Mouse (Mus musculus): ENCODE results near the gene Gsn. TPM values are rescaled to one million over a fixed set of nuclear protein-coding genes. Genes with fewer than 3 reads are reported as not detected.

Gene Gsn
- total RNA-seq, 2 experiments from 2014 or later = 114 to 138 TPM

- DNase-seq (ENCODE audit: extremely low spot score in 1 of 2, low spot score in 1 of 2) = no peak
Measured at GRCm38 (mm10) chr2:35277686-35278085, 21.5 kb downstream of the Gsn start.

- no peak for DNase-seq (ENCODE audit: extremely low spot score in 1 of 2, low spot score in 1 of 2)
Measured at GRCm38 (mm10) chr2:35278371-35279210, 22.4 kb downstream of the Gsn start.

GRCm38 (mm10) chr2:35280001-35280400, 23.8 kb downstream of the Gsn start:
- DNase-seq (ENCODE audit: extremely low spot score in 1 of 2, low spot score in 1 of 2) = no peak

GRCm38 (mm10) chr2:35282214-35282613, 26.0 kb downstream of the Gsn start:
- DNase-seq (ENCODE audit: extremely low spot score in 1 of 2, low spot score in 1 of 2) = no peak

- no peak for DNase-seq (ENCODE audit: extremely low spot score in 1 of 2, low spot score in 1 of 2)
Measured at GRCm38 (mm10) chr2:35283997-35284396, 27.8 kb downstream of the Gsn start.

- no peak for DNase-seq (ENCODE audit: extremely low spot score in 1 of 2, low spot score in 1 of 2)
Measured at GRCm38 (mm10) chr2:35285209-35285608, 29.0 kb downstream of the Gsn start.

GRCm38 (mm10) chr2:35287017-35287620, 30.9 kb downstream of the Gsn start:
- DNase-seq (ENCODE audit: extremely low spot score in 1 of 2, low spot score in 1 of 2) = no peak

GRCm38 (mm10) chr2:35288758-35289635, 32.8 kb downstream of the Gsn start:
- DNase-seq (ENCODE audit: extremely low spot score in 1 of 2, low spot score in 1 of 2) = peak; percentile 71 to 95

GRCm38 (mm10) chr2:35291856-35292255, 35.7 kb downstream of the Gsn start:
- peak in 1 of 2 experiments; percentile 66 for DNase-seq (ENCODE audit: extremely low spot score in 1 of 2, low spot score in 1 of 2)

- DNase-seq (ENCODE audit: extremely low spot score in 1 of 2, low spot score in 1 of 2) = no peak
Measured at GRCm38 (mm10) chr2:35292700-35293099, 36.5 kb downstream of the Gsn start.

GRCm38 (mm10) chr2:35293291-35293690, 37.1 kb downstream of the Gsn start:
- DNase-seq (ENCODE audit: extremely low spot score in 1 of 2, low spot score in 1 of 2) = no peak

GRCm38 (mm10) chr2:35297703-35298332, 41.6 kb downstream of the Gsn start:
- peak; percentile 51 to 78 for DNase-seq (ENCODE audit: extremely low spot score in 1 of 2, low spot score in 1 of 2)

- DNase-seq (ENCODE audit: extremely low spot score in 1 of 2, low spot score in 1 of 2) = no peak
Measured at GRCm38 (mm10) chr2:35299437-35299836, 43.3 kb downstream of the Gsn start.

GRCm38 (mm10) chr2:35302049-35302885, 46.1 kb downstream of the Gsn start:
- DNase-seq (ENCODE audit: extremely low spot score in 1 of 2, low spot score in 1 of 2) = no peak

GRCm38 (mm10) chr2:35308166-35308565, 52.0 kb downstream of the Gsn start:
- DNase-seq (ENCODE audit: extremely low spot score in 1 of 2, low spot score in 1 of 2) = no peak

- DNase-seq (ENCODE audit: extremely low spot score in 1 of 2, low spot score in 1 of 2) = no peak
Measured at GRCm38 (mm10) chr2:35309906-35310493, 53.8 kb downstream of the Gsn start.

- DNase-seq (ENCODE audit: extremely low spot score in 1 of 2, low spot score in 1 of 2) = no peak
Measured at GRCm38 (mm10) chr2:35314300-35314699, 58.1 kb downstream of the Gsn start.

- DNase-seq (ENCODE audit: extremely low spot score in 1 of 2, low spot score in 1 of 2) = no peak
Measured at GRCm38 (mm10) chr2:35317604-35318003, 61.4 kb downstream of the Gsn start.

GRCm38 (mm10) chr2:35318405-35318804, 62.2 kb downstream of the Gsn start:
- DNase-seq (ENCODE audit: extremely low spot score in 1 of 2, low spot score in 1 of 2) = no peak

Measured in layer of hippocampus, postnatal 25 days (tissue).